Mouse (Mus musculus): ENCODE results near the gene Alyref2. TPM values are rescaled to one million over a fixed set of nuclear protein-coding genes. Genes with fewer than 3 reads are reported as not detected.

Alyref2 gene
- polyA plus RNA-seq, 1 experiment from 2014 or later: 13.6 TPM

- Histone ChIP-seq H3K4me2 (ENCODE audit: low read depth, low read length) (no peak overlapping the region), H3K27ac (ENCODE audit: low read length) (no peak overlapping the region), H3K4me1 (replicated peaks; ENCODE audit: control insufficient read depth, insufficient read depth, low read length) (no peaks in the 10 kb centered on the region), H3K9me3 (ENCODE audit: control insufficient read depth, low read length) (no peaks in the 10 kb centered on the region), H3K27me3 (ENCODE audit: control insufficient read depth, insufficient read depth, low read depth, low read length) (no peaks in the 10 kb centered on the region), H3K36me3 (ENCODE audit: control insufficient read depth, insufficient read depth, low read length) (no peaks in the 10 kb centered on the region), H3K9ac (ENCODE audit: low read length) (no peak overlapping the region), H3K4me3 (ENCODE audit: low read length) (no peak overlapping the region)
- no peak for ATAC-seq (ENCODE audit: low read depth)
- WGBS: 90% methylated on average over 2 of the region's 2 CpGs
Observed at GRCm38 (mm10) chr1:171513234-171513633, 10.0 kb downstream of the Alyref2 start.

DNA sequence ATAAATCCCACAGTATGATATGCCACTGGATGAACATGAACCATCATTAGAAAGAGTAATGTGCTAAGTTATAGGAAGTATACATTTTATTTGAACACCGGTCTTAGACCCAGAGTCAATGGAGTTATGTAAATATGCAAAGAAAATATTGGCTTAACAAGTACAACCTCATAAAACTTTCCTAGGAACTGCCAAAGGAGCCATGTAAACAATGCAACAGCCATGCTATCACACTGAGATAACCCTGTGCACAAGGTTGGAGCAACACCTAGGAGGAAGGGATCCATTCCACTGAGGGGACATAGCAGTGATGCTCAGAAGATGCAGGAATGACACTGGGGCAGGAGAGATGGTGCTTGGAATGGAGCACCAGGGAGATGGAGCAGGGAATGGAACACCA, 10.5 kb downstream of the Alyref2 start:
- Histone ChIP-seq H3K4me2 (ENCODE audit: low read depth, low read length) (no peak overlapping the region), H3K27me3 (ENCODE audit: control insufficient read depth, insufficient read depth, low read depth, low read length) (no peaks in the 10 kb centered on the region), H3K27ac (ENCODE audit: low read length) (no peak overlapping the region), H3K4me3 (ENCODE audit: low read length) (no peak overlapping the region), H3K36me3 (ENCODE audit: control insufficient read depth, insufficient read depth, low read length) (no peaks in the 10 kb centered on the region), H3K9me3 (ENCODE audit: control insufficient read depth, low read length) (no peaks in the 10 kb centered on the region), H3K4me1 (replicated peaks; ENCODE audit: control insufficient read depth, insufficient read depth, low read length) (no peaks in the 10 kb centered on the region), H3K9ac (ENCODE audit: low read length) (no peak overlapping the region)
- 57% methylated on average over 1 of the region's 1 CpGs for WGBS
- ATAC-seq (ENCODE audit: low read depth): no peak

- whole genome bisulfite sequencing: 5% methylated on average over 1 of the region's 1 CpGs
- H3K4me2 ChIP-seq (ENCODE audit: low read depth, low read length): no peak overlapping the region
- no peak for ATAC-seq (ENCODE audit: low read depth)
- H3K4me3 ChIP-seq (ENCODE audit: low read length): no peak overlapping the region
- no peak overlapping the region for H3K9ac ChIP-seq (ENCODE audit: low read length)
- no peaks in the 10 kb centered on the region for H3K36me3 ChIP-seq (ENCODE audit: control insufficient read depth, insufficient read depth, low read length)
- H3K27me3 ChIP-seq (ENCODE audit: control insufficient read depth, insufficient read depth, low read depth, low read length): no peaks in the 10 kb centered on the region
- H3K4me1 ChIP-seq (replicated peaks; ENCODE audit: control insufficient read depth, insufficient read depth, low read length): no peaks in the 10 kb centered on the region
- no peaks in the 10 kb centered on the region for H3K9me3 ChIP-seq (ENCODE audit: control insufficient read depth, low read length)
- H3K27ac ChIP-seq (ENCODE audit: low read length): no peak overlapping the region
Observed at GRCm38 (mm10) chr1:171515039-171515438, 11.8 kb downstream of the Alyref2 start.

GRCm38 (mm10) chr1:171515557-171515956, 12.3 kb downstream of the Alyref2 start:
- WGBS: 47% methylated on average over 4 of the region's 4 CpGs
- Histone ChIP-seq H3K9ac (ENCODE audit: low read length) (no peak overlapping the region), H3K27me3 (ENCODE audit: control insufficient read depth, insufficient read depth, low read depth, low read length) (no peaks in the 10 kb centered on the region), H3K9me3 (ENCODE audit: control insufficient read depth, low read length) (no peaks in the 10 kb centered on the region), H3K27ac (ENCODE audit: low read length) (no peak overlapping the region), H3K36me3 (ENCODE audit: control insufficient read depth, insufficient read depth, low read length) (no peaks in the 10 kb centered on the region), H3K4me2 (ENCODE audit: low read depth, low read length) (no peak overlapping the region), H3K4me1 (replicated peaks; ENCODE audit: control insufficient read depth, insufficient read depth, low read length) (no peaks in the 10 kb centered on the region), H3K4me3 (ENCODE audit: low read length) (no peak overlapping the region)
- peak; percentile 59; the same call in 1 of the 2 replicates for ATAC-seq (ENCODE audit: low read depth)

- no peaks in the 10 kb centered on the region for H3K27me3 ChIP-seq (ENCODE audit: control insufficient read depth, insufficient read depth, low read depth, low read length)
- H3K4me2 ChIP-seq (ENCODE audit: low read depth, low read length): no peak overlapping the region
- no peak overlapping the region for H3K4me3 ChIP-seq (ENCODE audit: low read length)
- H3K9me3 ChIP-seq (ENCODE audit: control insufficient read depth, low read length): no peaks in the 10 kb centered on the region
- H3K27ac ChIP-seq (ENCODE audit: low read length): no peak overlapping the region
- no peak overlapping the region for H3K9ac ChIP-seq (ENCODE audit: low read length)
- H3K36me3 ChIP-seq (ENCODE audit: control insufficient read depth, insufficient read depth, low read length): no peaks in the 10 kb centered on the region
- no peak for ATAC-seq (ENCODE audit: low read depth)
- no peaks in the 10 kb centered on the region for H3K4me1 ChIP-seq (replicated peaks; ENCODE audit: control insufficient read depth, insufficient read depth, low read length)
- 96% methylated on average over 4 of the region's 4 CpGs for WGBS
Observed at GRCm38 (mm10) chr1:171531367-171531766, 28.1 kb downstream of the Alyref2 start.

GRCm38 (mm10) chr1:171532830-171533229, 29.6 kb downstream of the Alyref2 start:
- Histone ChIP-seq H3K36me3 (ENCODE audit: control insufficient read depth, insufficient read depth, low read length) (no peaks in the 10 kb centered on the region), H3K4me1 (replicated peaks; ENCODE audit: control insufficient read depth, insufficient read depth, low read length) (no peaks in the 10 kb centered on the region), H3K27me3 (ENCODE audit: control insufficient read depth, insufficient read depth, low read depth, low read length) (no peaks in the 10 kb centered on the region), H3K4me3 (ENCODE audit: low read length) (no peak overlapping the region), H3K4me2 (ENCODE audit: low read depth, low read length) (no peak overlapping the region), H3K9me3 (ENCODE audit: control insufficient read depth, low read length) (no peaks in the 10 kb centered on the region), H3K9ac (ENCODE audit: low read length) (no peak overlapping the region), H3K27ac (ENCODE audit: low read length) (no peak overlapping the region)
- 49% methylated on average over 2 of the region's 2 CpGs for WGBS
- ATAC-seq (ENCODE audit: low read depth): no peak

DNA sequence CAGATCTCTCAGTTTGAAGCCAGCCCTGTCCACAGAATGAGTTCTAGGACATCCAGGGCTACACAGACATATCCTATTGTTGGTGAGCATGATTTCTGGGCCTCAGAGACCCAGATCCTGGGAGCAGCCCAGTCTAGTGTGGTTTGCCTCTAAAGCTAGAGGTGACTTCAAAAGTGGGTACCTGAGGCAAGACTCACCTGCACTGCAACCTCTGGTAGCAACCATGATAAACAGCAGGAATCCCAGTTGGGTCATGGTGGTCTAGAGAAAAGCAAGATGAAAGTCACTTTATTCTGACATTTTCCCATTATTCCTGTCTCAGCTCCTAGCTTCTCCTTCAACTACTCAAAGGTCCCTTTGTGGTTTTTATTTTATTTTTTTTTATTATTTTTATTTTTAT, 31.3 kb downstream of the Alyref2 start:
- Histone ChIP-seq H3K4me3 (ENCODE audit: low read length) (no peak overlapping the region), H3K4me2 (ENCODE audit: low read depth, low read length) (no peak overlapping the region), H3K4me1 (replicated peaks; ENCODE audit: control insufficient read depth, insufficient read depth, low read length) (no peaks in the 10 kb centered on the region), H3K9me3 (ENCODE audit: control insufficient read depth, low read length) (0 out of 2 replicates have a peak, but pooled peaks cover 3% of the 10 kb centered on the region), H3K27me3 (ENCODE audit: control insufficient read depth, insufficient read depth, low read depth, low read length) (no peaks in the 10 kb centered on the region), H3K9ac (ENCODE audit: low read length) (no peak overlapping the region), H3K36me3 (ENCODE audit: control insufficient read depth, insufficient read depth, low read length) (no peaks in the 10 kb centered on the region), H3K27ac (ENCODE audit: low read length) (no peak overlapping the region)
- no peak for ATAC-seq (ENCODE audit: low read depth)

- Histone ChIP-seq H3K4me3 (ENCODE audit: low read length) (no peak within 1 kb of the TSS), H3K27ac (ENCODE audit: low read length) (no peak within 1 kb of the TSS), H3K9me3 (ENCODE audit: control insufficient read depth, low read length) (0 out of 2 replicates have a peak, but pooled peaks cover 3% of the 10 kb centered on the region), H3K27me3 (ENCODE audit: control insufficient read depth, insufficient read depth, low read depth, low read length) (no peaks in the 10 kb centered on the region), H3K4me2 (ENCODE audit: low read depth, low read length) (no peak within 1 kb of the TSS), H3K9ac (ENCODE audit: low read length) (no peak within 1 kb of the TSS), H3K36me3 (ENCODE audit: control insufficient read depth, insufficient read depth, low read length) (no peaks in the 10 kb centered on the region), H3K4me1 (replicated peaks; ENCODE audit: control insufficient read depth, insufficient read depth, low read length) (no peaks in the 10 kb centered on the region)
- ATAC-seq (ENCODE audit: low read depth): no peak
- 85% methylated on average over 1 of the region's 1 CpGs for WGBS
Observed at GRCm38 (mm10) chr1:171535194-171535593, 31.9 kb downstream of the Alyref2 start, which contains the start of gene Itln1. Gene Itln1 (minus strand): TSS chr1:171535294.

GRCm38 (mm10) chr1:171540694-171541093, 37.4 kb downstream of the Alyref2 start:
- ATAC-seq (ENCODE audit: low read depth): no peak
- Histone ChIP-seq H3K9ac (ENCODE audit: low read length) (no peak overlapping the region), H3K27me3 (ENCODE audit: control insufficient read depth, insufficient read depth, low read depth, low read length) (no peaks in the 10 kb centered on the region), H3K4me2 (ENCODE audit: low read depth, low read length) (no peak overlapping the region), H3K9me3 (ENCODE audit: control insufficient read depth, low read length) (0 out of 2 replicates have a peak, but pooled peaks cover 3% of the 10 kb centered on the region), H3K27ac (ENCODE audit: low read length) (no peak overlapping the region), H3K36me3 (ENCODE audit: control insufficient read depth, insufficient read depth, low read length) (no peaks in the 10 kb centered on the region), H3K4me1 (replicated peaks; ENCODE audit: control insufficient read depth, insufficient read depth, low read length) (no peaks in the 10 kb centered on the region), H3K4me3 (ENCODE audit: low read length) (no peak overlapping the region)
- 84% methylated on average over 1 of the region's 1 CpGs for WGBS

- 55% methylated on average over 7 of the region's 7 CpGs for WGBS
- Histone ChIP-seq H3K4me1 (replicated peaks; ENCODE audit: control insufficient read depth, insufficient read depth, low read length) (peaks cover 3% of the 10 kb centered on the region; the same call in 1 of the 2 replicates), H3K27ac (ENCODE audit: low read length) (no peak overlapping the region), H3K27me3 (ENCODE audit: control insufficient read depth, insufficient read depth, low read depth, low read length) (no peaks in the 10 kb centered on the region), H3K36me3 (ENCODE audit: control insufficient read depth, insufficient read depth, low read length) (no peaks in the 10 kb centered on the region), H3K9me3 (ENCODE audit: control insufficient read depth, low read length) (no peaks in the 10 kb centered on the region), H3K4me3 (ENCODE audit: low read length) (no peak overlapping the region), H3K4me2 (ENCODE audit: low read depth, low read length) (no peak overlapping the region), H3K9ac (ENCODE audit: low read length) (no peak overlapping the region)
- no peak for ATAC-seq (ENCODE audit: low read depth)
Observed at GRCm38 (mm10) chr1:171551326-171551725, 48.0 kb downstream of the Alyref2 start.

All from lung, embryonic 16.5 days (tissue).